Mouse (Mus musculus) hindbrain, embryonic 13.5 days (tissue): ENCODE measurements around the gene Slc16a12. TPM values are rescaled to one million over a fixed set of nuclear protein-coding genes. Genes with fewer than 3 reads are reported as not detected.

Experiments
- ATAC-seq: fragments of 200-750 bp; cut with Nextera tagmentation; 2 replicates; pipeline ENCODE4 v1.8.0; 2017; ENCODE audit warnings: moderate TSS enrichment; ENCODE audit not compliant: low FRiP score
- H3K27ac ChIP-seq: fragments of 300-500 bp; sonication (generic); 2 replicates; pipeline ENCODE4 v1.5.1; 2015; ENCODE audit warnings: inconsistent platforms, mild to moderate bottlenecking, moderate library complexity
- H3K27me3 ChIP-seq: fragments of 300-500 bp; sonication (generic); 2 replicates; pipeline ENCODE4 v1.6.1; 2015; ENCODE audit warnings: mild to moderate bottlenecking, inconsistent platforms
- H3K36me3 ChIP-seq: fragments of 300-500 bp; sonication (generic); 2 replicates; pipeline ENCODE4 v1.6.1; 2015; ENCODE audit warnings: mild to moderate bottlenecking, inconsistent platforms
- H3K4me1 ChIP-seq: fragments of 300-500 bp; sonication (generic); replicated peaks from 2 replicates; pipeline ENCODE4 v1.6.1; 2015; ENCODE audit warnings: inconsistent platforms
- H3K4me2 ChIP-seq: fragments of 300-500 bp; sonication (generic); 2 replicates; pipeline ENCODE4 v1.6.1; 2015; ENCODE audit warnings: inconsistent platforms, mild to moderate bottlenecking, moderate library complexity
- H3K4me3 ChIP-seq: fragments of 300-500 bp; sonication (generic); 2 replicates; pipeline ENCODE4 v1.5.1; 2015; ENCODE audit warnings: mild to moderate bottlenecking, inconsistent platforms
- H3K9ac ChIP-seq: fragments of 300-500 bp; sonication (generic); 2 replicates; pipeline ENCODE4 v1.6.1; 2015; ENCODE audit warnings: mild to moderate bottlenecking, inconsistent platforms
- H3K9me3 ChIP-seq: fragments of 300-500 bp; sonication (generic); 2 replicates; pipeline ENCODE4 v1.6.1; 2016; ENCODE audit warnings: inconsistent platforms
- WGBS: fragments of 180-500 bp; shearing (Covaris S2); methylation state at CpG from one replicate; pipeline ENCODE4 v1.1.7; 2015; 5-methylcytosine and 5-hydroxymethylcytosine counted together
- polyA plus RNA-seq: library from polyadenylated mRNA; unstranded; fragments of >200 nt; fragmentation: Nextera tagmentation; extraction: Ambion mirVana; gene quantifications from 2 replicates; pipeline ENCODE4 v1.2.1, GENCODE M21; 2015

The Slc16a12 gene
- polyA plus RNA-seq, 1 experiment from 2014 or later: 3.9 TPM

DNA sequence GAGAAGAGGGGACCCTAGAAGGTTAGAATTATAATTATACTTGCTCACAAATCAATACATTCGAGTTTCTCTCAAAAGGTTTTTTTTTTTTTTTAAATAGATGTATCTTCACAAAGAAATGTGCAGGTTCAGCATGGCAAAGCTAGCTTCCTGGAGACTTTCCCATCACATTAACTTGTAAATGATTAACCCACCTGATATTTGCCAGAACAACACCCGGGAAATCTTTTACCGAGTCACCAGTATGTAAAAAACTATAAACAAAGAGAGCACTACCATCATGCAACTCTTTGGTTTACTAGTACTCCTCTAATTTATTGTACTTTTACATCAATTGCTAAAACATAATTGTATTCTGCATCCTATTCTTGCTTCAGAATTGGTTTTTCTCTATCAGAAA, 48.7 kb downstream of the Slc16a12 start:
- Histone ChIP-seq H3K4me1 (no peaks in the 10 kb centered on the region), H3K27me3 (no peaks in the 10 kb centered on the region), H3K4me2 (no peak overlapping the region), H3K27ac (no peak overlapping the region), H3K9me3 (no peaks in the 10 kb centered on the region), H3K36me3 (no peaks in the 10 kb centered on the region), H3K4me3 (no peak overlapping the region), H3K9ac (no peak overlapping the region)
- ATAC-seq: no peak
- WGBS: 64% methylated on average over 3 of the region's 3 CpGs

DNA sequence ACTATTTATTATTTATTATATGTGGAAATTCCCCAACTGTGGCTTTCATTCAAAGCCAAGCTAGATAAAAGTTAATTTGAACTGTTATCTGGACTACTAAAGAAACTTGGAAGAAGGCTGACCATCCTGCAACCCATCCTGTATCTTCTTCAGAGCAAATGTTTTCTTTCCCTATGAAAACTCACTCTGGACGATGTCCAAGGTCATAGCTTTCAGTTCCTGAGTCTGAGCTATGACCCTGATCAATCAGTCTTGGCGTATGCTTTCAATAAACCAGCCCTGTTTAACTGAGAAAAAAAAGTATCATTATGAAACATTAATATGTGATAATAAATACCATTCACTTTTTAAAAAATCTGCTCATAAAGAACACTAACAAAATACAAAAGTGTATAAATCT, 49.6 kb downstream of the Slc16a12 start:
- Histone ChIP-seq H3K4me2 (no peak overlapping the region), H3K4me3 (no peak overlapping the region), H3K27me3 (no peaks in the 10 kb centered on the region), H3K27ac (no peak overlapping the region), H3K36me3 (no peaks in the 10 kb centered on the region), H3K9me3 (no peaks in the 10 kb centered on the region), H3K9ac (no peak overlapping the region), H3K4me1 (no peaks in the 10 kb centered on the region)
- no peak for ATAC-seq
- 83% methylated on average over 2 of the region's 2 CpGs for whole genome bisulfite sequencing

DNA sequence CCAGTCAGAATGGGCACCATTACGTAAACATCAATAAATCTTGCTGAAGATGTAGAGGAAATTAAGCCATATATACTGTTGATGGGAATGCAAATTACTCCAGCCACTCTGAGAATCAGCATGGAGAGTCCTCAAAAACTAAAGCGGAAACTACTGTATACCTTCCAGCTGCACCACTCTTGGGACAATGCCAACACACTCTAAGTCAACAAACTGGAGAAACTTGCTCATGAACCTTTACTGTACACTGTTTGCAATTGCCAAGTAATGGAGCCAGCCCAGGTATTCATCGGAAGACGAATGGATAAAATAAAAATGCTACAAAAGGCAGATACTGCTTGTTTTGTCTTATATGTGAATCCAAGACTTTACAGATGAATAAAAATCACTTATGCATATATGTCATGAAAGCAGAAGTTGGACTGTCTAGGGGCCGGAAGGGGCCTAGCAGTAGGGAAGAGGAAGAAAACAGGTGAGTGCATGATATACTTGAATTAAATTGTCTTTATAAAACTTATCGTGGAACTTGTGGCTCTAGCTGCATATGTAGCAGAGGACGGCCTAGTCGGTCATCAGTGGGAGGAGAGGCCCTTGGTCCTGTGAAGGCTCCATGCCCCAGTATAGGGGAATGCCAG, 50.6 kb downstream of the Slc16a12 start:
- 96% methylated on average over 8 of the region's 8 CpGs for WGBS

DNA sequence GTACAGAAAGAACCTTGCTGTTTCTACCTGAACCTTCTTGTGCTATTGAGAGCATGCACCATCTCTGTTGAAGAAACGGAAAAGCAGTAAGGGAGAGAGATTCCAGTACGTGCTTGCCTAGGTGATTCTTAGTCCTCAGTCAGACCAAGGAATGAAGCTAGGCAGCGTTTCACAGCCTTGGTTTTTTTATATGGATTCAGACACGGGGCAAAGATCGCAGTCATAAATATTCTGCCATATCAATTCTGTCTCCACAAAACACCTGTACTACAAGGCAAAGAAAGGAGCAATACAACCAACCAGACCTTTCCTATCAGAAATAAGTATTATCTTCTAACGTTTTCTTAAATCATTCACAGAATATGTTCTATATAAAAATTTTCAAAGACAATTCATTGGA, 55.7 kb downstream of the Slc16a12 start:
- Histone ChIP-seq H3K4me1 (no peaks in the 10 kb centered on the region), H3K4me2 (no peak overlapping the region), H3K9ac (no peak overlapping the region), H3K27ac (no peak overlapping the region), H3K9me3 (no peaks in the 10 kb centered on the region), H3K4me3 (no peak overlapping the region), H3K36me3 (no peaks in the 10 kb centered on the region), H3K27me3 (no peaks in the 10 kb centered on the region)
- WGBS: 85% methylated on average over 6 of the region's 6 CpGs
- no peak for ATAC-seq

More for the DNA sequence above, 50.6 kb downstream of the Slc16a12 start:
- H3K27me3 ChIP-seq: no peaks in the 10 kb centered on the region
- H3K27ac ChIP-seq: no peak overlapping the region
- H3K9ac ChIP-seq: no peak overlapping the region
- H3K4me1 ChIP-seq: no peaks in the 10 kb centered on the region
- ATAC-seq: no peak
- no peaks in the 10 kb centered on the region for H3K36me3 ChIP-seq
- no peak overlapping the region for H3K4me3 ChIP-seq
- no peaks in the 10 kb centered on the region for H3K9me3 ChIP-seq
- no peak overlapping the region for H3K4me2 ChIP-seq

DNA sequence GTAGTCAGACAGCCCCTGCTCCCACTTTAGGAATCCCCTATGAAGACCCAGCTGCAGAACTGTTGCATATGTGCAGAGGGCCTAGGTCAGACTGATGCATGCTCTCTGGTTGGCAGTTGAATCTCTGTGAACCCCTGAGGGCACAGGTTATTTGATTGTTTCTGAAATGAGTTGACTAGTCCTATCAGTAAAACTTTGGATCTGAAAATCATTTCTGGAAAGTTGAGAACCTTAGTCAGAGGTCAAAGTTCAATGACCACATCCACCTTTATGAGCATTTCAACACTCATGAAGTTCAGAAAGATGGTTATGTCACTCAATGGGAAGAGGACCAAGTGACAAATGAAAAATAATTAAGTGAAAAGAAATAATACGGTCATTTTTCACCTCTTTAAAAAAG, 61.6 kb downstream of the Slc16a12 start:
- Histone ChIP-seq H3K4me3 (no peak overlapping the region), H3K27me3 (no peaks in the 10 kb centered on the region), H3K9me3 (no peaks in the 10 kb centered on the region), H3K36me3 (no peaks in the 10 kb centered on the region), H3K9ac (no peak overlapping the region), H3K27ac (no peak overlapping the region), H3K4me1 (no peaks in the 10 kb centered on the region), H3K4me2 (no peak overlapping the region)
- 100% methylated on average over 1 of the region's 1 CpGs for WGBS
- no peak for ATAC-seq

DNA sequence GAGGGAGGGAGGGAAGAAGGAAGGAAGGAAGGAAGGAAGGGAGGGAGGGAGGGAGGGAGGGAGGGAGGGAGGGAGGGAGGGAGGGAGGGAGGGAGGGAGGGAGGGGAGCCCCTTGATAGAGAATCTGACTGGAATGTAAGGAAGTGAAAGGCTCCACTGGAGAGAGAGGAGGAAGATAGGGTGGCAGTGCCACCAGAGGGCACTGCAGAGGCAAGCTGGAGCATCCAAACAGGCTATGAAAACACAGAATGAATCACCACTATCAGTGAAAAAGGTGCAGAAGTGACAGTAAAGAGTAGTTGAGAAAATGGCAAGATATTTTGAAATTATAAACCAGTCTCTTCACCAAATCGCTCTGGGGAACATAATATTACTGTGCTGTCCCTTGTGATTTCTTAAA, 62.2 kb downstream of the Slc16a12 start:
- Histone ChIP-seq H3K27ac (no peak overlapping the region), H3K4me2 (no peak overlapping the region), H3K9me3 (no peaks in the 10 kb centered on the region), H3K36me3 (no peaks in the 10 kb centered on the region), H3K4me3 (no peak overlapping the region), H3K4me1 (no peaks in the 10 kb centered on the region), H3K27me3 (no peaks in the 10 kb centered on the region), H3K9ac (no peak overlapping the region)
- WGBS: 52% methylated on average over 1 of the region's 1 CpGs
- no peak for ATAC-seq

DNA sequence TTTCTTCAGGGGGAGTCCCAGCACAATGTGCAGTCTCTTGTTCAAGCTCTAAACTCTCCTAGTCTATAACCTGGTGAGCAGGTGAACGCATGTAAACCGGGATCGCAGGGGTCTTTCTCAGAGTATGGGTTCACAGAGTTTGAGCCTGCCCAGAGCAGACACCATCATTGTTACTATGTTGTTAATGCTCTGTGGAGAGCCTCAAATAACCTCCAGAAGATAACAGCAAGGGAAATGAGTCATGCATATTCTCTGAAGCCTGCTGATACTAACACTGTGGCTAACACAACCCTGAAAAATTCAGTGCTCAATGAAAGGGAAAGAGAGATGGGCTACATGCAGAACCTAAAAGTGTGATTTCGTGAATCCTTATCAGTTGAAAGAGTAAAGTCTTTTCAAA, 68.7 kb downstream of the Slc16a12 start:
- H3K4me2 ChIP-seq: no peak overlapping the region
- H3K27ac ChIP-seq: no peak overlapping the region
- H3K4me1 ChIP-seq: no peaks in the 10 kb centered on the region
- H3K27me3 ChIP-seq: no peaks in the 10 kb centered on the region
- no peak overlapping the region for H3K9ac ChIP-seq
- H3K4me3 ChIP-seq: no peak overlapping the region
- H3K36me3 ChIP-seq: no peaks in the 10 kb centered on the region
- no peaks in the 10 kb centered on the region for H3K9me3 ChIP-seq
- no peak for ATAC-seq
- 93% methylated on average over 4 of the region's 4 CpGs for WGBS

DNA sequence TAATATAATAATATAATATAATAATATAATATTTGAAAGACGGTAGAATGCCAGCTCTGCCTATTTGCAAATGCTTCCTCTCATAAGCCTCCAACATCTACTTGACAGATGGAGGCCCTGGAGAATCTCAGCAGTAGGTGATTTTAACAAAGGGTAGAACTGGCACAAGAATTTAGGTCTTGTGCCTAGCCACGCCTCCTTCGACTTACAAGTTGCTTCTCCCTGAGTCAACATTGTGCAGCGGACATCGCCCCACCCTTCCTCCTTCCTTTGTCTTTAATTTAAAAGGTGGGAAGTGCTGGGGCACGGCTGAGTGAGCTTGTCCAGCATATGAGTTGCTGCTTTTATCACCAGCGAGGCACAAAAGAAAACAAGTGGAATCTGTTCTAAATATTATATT, 73.6 kb downstream of the Slc16a12 start:
- H3K9me3 ChIP-seq: no peaks in the 10 kb centered on the region
- H3K27ac ChIP-seq: no peak overlapping the region
- H3K9ac ChIP-seq: no peak overlapping the region
- no peaks in the 10 kb centered on the region for H3K4me1 ChIP-seq
- ATAC-seq: no peak
- H3K4me3 ChIP-seq: no peak overlapping the region
- no peaks in the 10 kb centered on the region for H3K36me3 ChIP-seq
- no peaks in the 10 kb centered on the region for H3K27me3 ChIP-seq
- no peak overlapping the region for H3K4me2 ChIP-seq
- WGBS: 52% methylated on average over 7 of the region's 7 CpGs

DNA sequence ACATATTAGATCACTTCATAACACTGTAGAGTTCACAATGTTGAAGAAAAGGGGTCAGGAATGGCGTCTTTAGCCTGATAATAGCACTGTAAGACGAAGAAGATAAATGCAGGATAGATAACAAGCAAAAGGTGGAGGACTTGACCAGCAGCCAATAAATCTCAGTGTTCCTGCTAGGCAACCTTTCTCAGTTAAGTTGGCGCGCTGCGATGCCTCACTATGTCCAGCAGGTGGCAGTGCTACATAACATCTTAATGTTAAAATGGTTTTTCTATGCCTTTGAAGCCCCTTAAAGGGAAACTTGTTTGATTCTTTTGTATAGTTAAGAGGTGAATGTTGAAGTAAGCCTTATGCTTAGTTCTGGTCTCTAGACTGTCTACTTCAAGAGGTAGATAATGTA, 81.0 kb downstream of the Slc16a12 start:
- no peaks in the 10 kb centered on the region for H3K9me3 ChIP-seq
- no peak overlapping the region for H3K27ac ChIP-seq
- H3K36me3 ChIP-seq: no peaks in the 10 kb centered on the region
- no peaks in the 10 kb centered on the region for H3K27me3 ChIP-seq
- H3K9ac ChIP-seq: no peak overlapping the region
- H3K4me2 ChIP-seq: no peak overlapping the region
- ATAC-seq: no peak
- no peaks in the 10 kb centered on the region for H3K4me1 ChIP-seq
- no peak overlapping the region for H3K4me3 ChIP-seq
- WGBS: 3% methylated on average over 5 of the region's 5 CpGs

DNA sequence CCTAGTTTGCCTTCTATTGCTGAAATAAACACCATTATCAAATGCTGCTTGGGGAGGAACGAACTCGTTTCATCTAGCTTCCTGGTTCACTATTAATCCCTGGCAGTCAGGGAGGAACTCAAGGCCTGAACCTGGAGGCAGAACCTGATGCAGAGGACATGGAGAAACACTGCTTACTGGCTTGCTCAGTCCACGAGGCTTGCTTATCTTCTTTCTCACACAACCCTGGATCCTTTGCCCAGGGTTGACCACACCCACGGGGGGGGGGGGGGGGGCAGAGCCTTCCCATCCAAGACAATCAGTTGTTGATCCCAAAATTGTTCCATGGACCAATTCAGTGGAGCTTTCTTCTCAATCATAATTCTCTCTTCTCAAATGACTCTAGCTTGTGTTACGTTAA, 84.3 kb downstream of the Slc16a12 start:
- Histone ChIP-seq H3K4me1 (no peaks in the 10 kb centered on the region), H3K9me3 (no peaks in the 10 kb centered on the region), H3K9ac (no peak overlapping the region; the same call in 1 of the 2 replicates), H3K27ac (no peak overlapping the region), H3K36me3 (no peaks in the 10 kb centered on the region), H3K27me3 (no peaks in the 10 kb centered on the region), H3K4me2 (peak overlapping the region; percentile 42; the same call in 1 of the 2 replicates), H3K4me3 (no peak overlapping the region)
- 60% methylated on average over 5 of the region's 5 CpGs for whole genome bisulfite sequencing
- ATAC-seq: 0 out of 2 replicates have a peak, but pooled peaks have one; percentile 38

DNA sequence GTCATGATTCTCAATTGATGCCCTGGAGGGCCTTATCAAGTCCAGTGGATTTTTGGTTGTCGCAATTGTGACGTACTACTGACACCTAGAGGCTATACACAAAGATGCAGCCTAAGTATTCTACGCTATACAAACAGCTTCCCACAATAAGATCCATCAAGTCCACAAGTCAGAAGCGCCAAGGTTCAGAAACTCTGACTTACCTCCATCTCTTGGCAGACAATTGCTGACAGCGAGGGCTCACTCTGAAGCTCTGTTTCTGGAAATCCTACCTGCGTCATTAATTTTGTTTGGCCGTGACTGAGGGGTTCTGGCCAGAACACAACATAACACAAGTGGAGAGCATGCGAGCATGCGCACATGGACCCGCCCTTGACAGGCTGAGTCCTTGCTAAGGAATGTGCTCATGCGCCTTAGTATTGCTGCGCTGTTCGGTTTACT, 85.0 kb downstream of the Slc16a12 start:
- H3K4me3 ChIP-seq: peak overlapping the region; percentile 31
- no peak overlapping the region for H3K27ac ChIP-seq
- H3K9ac ChIP-seq: no peak overlapping the region; the same call in 1 of the 2 replicates
- H3K4me1 ChIP-seq: no peaks in the 10 kb centered on the region
- no peaks in the 10 kb centered on the region for H3K9me3 ChIP-seq
- 18% methylated on average over 13 of the region's 13 CpGs for WGBS
- no peaks in the 10 kb centered on the region for H3K36me3 ChIP-seq
- H3K4me2 ChIP-seq: peak overlapping the region; percentile 42
- ATAC-seq: peak; percentile 96
- no peaks in the 10 kb centered on the region for H3K27me3 ChIP-seq

DNA sequence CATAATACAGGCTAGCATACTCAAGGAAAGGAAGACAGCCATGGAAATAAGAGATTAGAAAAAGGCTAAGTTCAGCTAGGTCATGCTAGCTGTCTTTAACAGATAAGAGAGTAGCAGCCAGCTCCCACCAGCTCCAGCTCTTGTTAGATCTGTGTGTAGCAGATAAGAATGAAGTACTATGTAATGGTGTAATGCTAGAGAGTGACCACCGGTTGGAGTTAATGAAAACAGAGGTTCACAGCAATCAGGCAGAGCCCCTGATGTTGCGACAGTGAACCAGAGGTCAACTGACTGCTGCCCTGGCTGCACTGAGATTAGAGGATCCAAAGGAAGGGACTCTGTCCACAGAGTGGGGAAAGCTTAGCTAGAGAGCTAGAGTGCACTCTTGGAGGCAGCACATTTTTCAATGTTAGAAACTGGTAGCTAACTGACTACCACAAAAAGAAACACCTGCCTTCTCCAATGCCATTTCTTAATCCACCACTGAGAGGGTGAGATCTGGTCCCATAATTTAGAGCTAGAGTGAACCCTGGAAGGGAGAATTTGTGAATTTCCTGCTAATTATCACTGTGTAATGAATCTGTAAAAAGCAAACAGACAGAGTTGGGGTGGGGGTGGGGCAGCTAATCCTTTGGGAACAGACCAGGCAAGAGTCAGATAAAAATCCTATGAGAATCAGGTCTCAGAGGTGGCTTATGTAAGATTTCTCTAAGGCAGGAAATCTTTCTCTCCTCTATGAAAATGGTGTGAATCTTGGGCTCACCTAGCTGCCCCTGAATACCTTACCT, 90.4 kb downstream of the Slc16a12 start:
- Histone ChIP-seq H3K36me3 (no peaks in the 10 kb centered on the region), H3K9ac (no peak overlapping the region), H3K27ac (no peak overlapping the region), H3K4me3 (no peak overlapping the region), H3K27me3 (no peaks in the 10 kb centered on the region), H3K9me3 (no peaks in the 10 kb centered on the region), H3K4me1 (no peaks in the 10 kb centered on the region), H3K4me2 (no peak overlapping the region)
- WGBS: 43% methylated on average over 2 of the region's 2 CpGs
- no peak for ATAC-seq
